Mouse (Mus musculus): ENCODE measurements around the gene Ubl3. TPM values are rescaled to one million over a fixed set of nuclear protein-coding genes. Genes with fewer than 3 reads are reported as not detected.

The Ubl3 gene
- polyA plus RNA-seq, 1 experiment from 2014 or later = 79.3 TPM

- no peak for ATAC-seq (ENCODE audit: insufficient number of reproducible peaks, insufficient read depth, low FRiP score, low TSS enrichment)
- H3K4me1 ChIP-seq = peaks cover 40% of the 10 kb centered on the region
- H3K9me3 ChIP-seq = no peaks in the 10 kb centered on the region
- WGBS = 66% methylated on average over 9 of the region's 9 CpGs
- H3K36me3 ChIP-seq = no peaks in the 10 kb centered on the region
- H3K9ac ChIP-seq = no peak overlapping the region
- H3K4me3 ChIP-seq = no peak overlapping the region
- no peak overlapping the region for H3K4me2 ChIP-seq (replicated peaks)
- 0 out of 2 replicates have a peak, but pooled peaks cover 2% of the 10 kb centered on the region for H3K27me3 ChIP-seq
- H3K27ac ChIP-seq = no peak overlapping the region
Measured at GRCm38 (mm10) chr5:148548568-148548967, 4.0 kb downstream of the Ubl3 start.

DNA sequence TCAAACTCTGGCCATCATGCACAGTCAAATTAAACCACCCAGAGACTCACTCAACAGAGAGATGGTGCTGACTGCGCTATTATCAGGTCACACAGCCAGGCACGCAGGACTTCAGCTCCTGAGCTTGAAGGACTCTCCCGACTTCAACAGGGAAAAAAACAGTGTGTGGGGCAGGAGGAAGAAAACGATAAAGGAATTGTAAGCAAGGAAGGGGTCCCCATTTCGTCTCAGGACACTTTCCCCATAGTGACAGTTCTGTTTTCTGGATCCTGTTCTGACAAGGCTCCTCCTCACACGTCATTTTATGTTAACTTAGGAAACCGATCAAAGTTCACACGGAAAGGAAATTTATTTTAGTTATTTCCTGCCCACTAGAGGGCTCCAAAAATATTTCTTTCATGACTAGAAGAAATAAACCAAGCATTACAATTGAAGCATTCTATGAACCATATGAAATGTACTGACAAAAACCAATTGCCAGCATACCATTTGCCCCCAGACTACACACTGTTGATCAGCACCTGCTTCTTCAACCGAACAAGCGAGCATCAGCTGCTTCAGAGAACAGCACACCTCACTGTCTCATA is 4.6 kb downstream of the Ubl3 start:
- Histone ChIP-seq H3K9me3 (no peaks in the 10 kb centered on the region), H3K9ac (no peak overlapping the region), H3K4me3 (no peak overlapping the region), H3K4me2 (replicated peaks) (no peak overlapping the region), H3K27ac (no peak overlapping the region), H3K36me3 (no peaks in the 10 kb centered on the region), H3K4me1 (peaks cover 37% of the 10 kb centered on the region), H3K27me3 (no peaks in the 10 kb centered on the region)
- ATAC-seq (ENCODE audit: insufficient number of reproducible peaks, insufficient read depth, low FRiP score, low TSS enrichment) = no peak
- WGBS = 35% methylated on average over 10 of the region's 10 CpGs

GRCm38 (mm10) chr5:148546970-148547369 is 5.6 kb downstream of the Ubl3 start:
- H3K36me3 ChIP-seq = no peaks in the 10 kb centered on the region
- 53% methylated on average over 2 of the region's 2 CpGs for WGBS
- H3K4me1 ChIP-seq = peaks cover 40% of the 10 kb centered on the region
- H3K27ac ChIP-seq = no peak overlapping the region
- no peaks in the 10 kb centered on the region for H3K9me3 ChIP-seq
- no peak overlapping the region for H3K4me2 ChIP-seq (replicated peaks)
- ATAC-seq (ENCODE audit: insufficient number of reproducible peaks, insufficient read depth, low FRiP score, low TSS enrichment) = no peak
- no peak overlapping the region for H3K4me3 ChIP-seq
- no peak overlapping the region for H3K9ac ChIP-seq
- no peaks in the 10 kb centered on the region for H3K27me3 ChIP-seq

- H3K4me3 ChIP-seq = no peak overlapping the region
- no peak for ATAC-seq (ENCODE audit: insufficient number of reproducible peaks, insufficient read depth, low FRiP score, low TSS enrichment)
- WGBS = 86% methylated on average over 2 of the region's 2 CpGs
Measured at GRCm38 (mm10) chr5:148544733-148545132, 7.9 kb downstream of the Ubl3 start.

GRCm38 (mm10) chr5:148542196-148542595 is 10.4 kb downstream of the Ubl3 start:
- Histone ChIP-seq H3K4me1 (peaks cover 11% of the 10 kb centered on the region), H3K4me2 (replicated peaks) (no peak overlapping the region), H3K27ac (no peak overlapping the region), H3K4me3 (no peak overlapping the region), H3K9me3 (no peaks in the 10 kb centered on the region), H3K36me3 (no peaks in the 10 kb centered on the region), H3K9ac (no peak overlapping the region), H3K27me3 (no peaks in the 10 kb centered on the region)
- 53% methylated on average over 2 of the region's 2 CpGs for WGBS
- no peak for ATAC-seq (ENCODE audit: insufficient number of reproducible peaks, insufficient read depth, low FRiP score, low TSS enrichment)

More at GRCm38 (mm10) chr5:148544733-148545132, 7.9 kb downstream of the Ubl3 start:
- Histone ChIP-seq H3K9ac (no peak overlapping the region), H3K27me3 (no peaks in the 10 kb centered on the region), H3K36me3 (no peaks in the 10 kb centered on the region), H3K27ac (no peak overlapping the region), H3K4me1 (peaks cover 29% of the 10 kb centered on the region), H3K4me2 (replicated peaks) (no peak overlapping the region), H3K9me3 (no peaks in the 10 kb centered on the region)

DNA sequence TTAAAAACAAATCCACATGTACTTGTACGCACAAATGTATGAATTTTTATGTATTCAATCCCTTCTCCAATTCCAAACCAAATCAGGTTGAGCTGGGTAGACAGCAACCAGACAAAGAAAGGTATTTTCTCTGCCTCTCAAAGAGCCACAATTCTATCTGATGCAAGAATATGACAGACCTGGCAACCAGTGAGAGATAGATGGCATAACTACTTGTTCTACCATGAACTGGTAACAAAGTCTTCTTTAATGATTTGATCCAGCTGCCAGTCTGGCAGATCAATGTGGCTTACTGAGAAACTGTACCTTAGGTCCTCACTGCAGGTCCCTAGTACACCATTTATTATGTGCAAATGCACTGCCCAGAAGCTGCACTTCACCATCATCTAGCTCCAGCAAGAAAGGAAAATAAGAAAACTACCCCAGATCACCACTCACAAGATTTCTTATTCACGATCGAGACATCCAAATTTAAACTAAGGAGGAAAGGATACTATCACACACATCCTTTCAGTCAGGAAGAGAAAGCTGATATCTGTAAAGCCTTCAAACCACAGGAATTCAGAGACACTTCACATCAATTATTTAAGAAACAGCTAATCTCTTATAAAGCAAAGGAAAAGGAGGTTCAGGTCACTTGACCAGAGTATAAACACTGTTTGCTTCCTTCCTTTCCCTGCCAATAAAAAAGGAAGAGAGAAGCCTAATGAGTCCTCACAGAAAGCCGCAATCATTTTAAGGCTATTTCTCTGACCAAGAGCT is 16.7 kb downstream of the Ubl3 start:
- ATAC-seq (ENCODE audit: insufficient number of reproducible peaks, insufficient read depth, low FRiP score, low TSS enrichment) = no peak
- 73% methylated on average over 4 of the region's 4 CpGs for WGBS

GRCm38 (mm10) chr5:148534644-148535043 is 17.9 kb downstream of the Ubl3 start:
- H3K36me3 ChIP-seq = no peaks in the 10 kb centered on the region
- H3K9me3 ChIP-seq = no peaks in the 10 kb centered on the region
- ATAC-seq (ENCODE audit: insufficient number of reproducible peaks, insufficient read depth, low FRiP score, low TSS enrichment) = no peak
- no peak overlapping the region for H3K9ac ChIP-seq
- H3K27me3 ChIP-seq = no peaks in the 10 kb centered on the region
- H3K4me1 ChIP-seq = peaks cover 17% of the 10 kb centered on the region
- WGBS = 85% methylated on average over 3 of the region's 3 CpGs
- H3K4me3 ChIP-seq = no peak overlapping the region
- no peak overlapping the region for H3K27ac ChIP-seq
- H3K4me2 ChIP-seq (replicated peaks) = no peak overlapping the region

More for the DNA sequence above, 16.7 kb downstream of the Ubl3 start:
- no peaks in the 10 kb centered on the region for H3K9me3 ChIP-seq
- H3K4me1 ChIP-seq = peaks cover 17% of the 10 kb centered on the region
- H3K4me3 ChIP-seq = no peak overlapping the region
- H3K9ac ChIP-seq = no peak overlapping the region
- no peak overlapping the region for H3K4me2 ChIP-seq (replicated peaks)
- H3K36me3 ChIP-seq = no peaks in the 10 kb centered on the region
- no peak overlapping the region for H3K27ac ChIP-seq
- H3K27me3 ChIP-seq = no peaks in the 10 kb centered on the region

DNA sequence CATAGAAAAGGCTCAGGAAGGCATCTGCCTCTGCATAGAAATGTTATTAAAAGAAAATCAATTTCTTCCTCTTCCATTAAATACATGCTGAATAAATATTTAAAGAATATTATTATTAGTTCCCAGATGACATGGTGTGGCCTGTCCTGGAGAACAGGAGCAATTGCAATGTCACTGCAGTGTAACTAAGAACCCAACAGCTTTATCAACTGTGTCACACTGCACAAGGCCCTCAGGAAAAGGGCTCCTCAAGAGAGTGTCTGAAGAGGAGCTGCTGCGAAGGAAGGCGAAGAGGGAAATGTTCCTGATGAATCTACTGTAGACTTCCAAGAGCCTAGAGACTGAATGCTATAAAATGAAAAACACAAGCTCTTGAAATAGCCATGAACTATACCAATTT is 18.7 kb downstream of the Ubl3 start:
- no peak for ATAC-seq (ENCODE audit: insufficient number of reproducible peaks, insufficient read depth, low FRiP score, low TSS enrichment)
- WGBS = 92% methylated on average over 2 of the region's 2 CpGs
- peaks cover 16% of the 10 kb centered on the region for H3K4me1 ChIP-seq
- H3K4me3 ChIP-seq = no peak overlapping the region
- H3K9me3 ChIP-seq = no peaks in the 10 kb centered on the region
- H3K4me2 ChIP-seq (replicated peaks) = no peak overlapping the region
- no peaks in the 10 kb centered on the region for H3K27me3 ChIP-seq
- no peaks in the 10 kb centered on the region for H3K36me3 ChIP-seq
- no peak overlapping the region for H3K9ac ChIP-seq
- H3K27ac ChIP-seq = no peak overlapping the region

- H3K4me2 ChIP-seq (replicated peaks) = no peak overlapping the region
- no peaks in the 10 kb centered on the region for H3K36me3 ChIP-seq
- no peak overlapping the region for H3K9ac ChIP-seq
- no peak overlapping the region for H3K27ac ChIP-seq
- no peak for ATAC-seq (ENCODE audit: insufficient number of reproducible peaks, insufficient read depth, low FRiP score, low TSS enrichment)
- H3K4me1 ChIP-seq = peaks cover 18% of the 10 kb centered on the region; the same call in 1 of the 2 replicates
- H3K4me3 ChIP-seq = no peak overlapping the region
- no peaks in the 10 kb centered on the region for H3K27me3 ChIP-seq
- 27% methylated on average over 5 of the region's 5 CpGs for WGBS
- H3K9me3 ChIP-seq = no peaks in the 10 kb centered on the region
Measured at GRCm38 (mm10) chr5:148532201-148532600, 20.4 kb downstream of the Ubl3 start.

DNA sequence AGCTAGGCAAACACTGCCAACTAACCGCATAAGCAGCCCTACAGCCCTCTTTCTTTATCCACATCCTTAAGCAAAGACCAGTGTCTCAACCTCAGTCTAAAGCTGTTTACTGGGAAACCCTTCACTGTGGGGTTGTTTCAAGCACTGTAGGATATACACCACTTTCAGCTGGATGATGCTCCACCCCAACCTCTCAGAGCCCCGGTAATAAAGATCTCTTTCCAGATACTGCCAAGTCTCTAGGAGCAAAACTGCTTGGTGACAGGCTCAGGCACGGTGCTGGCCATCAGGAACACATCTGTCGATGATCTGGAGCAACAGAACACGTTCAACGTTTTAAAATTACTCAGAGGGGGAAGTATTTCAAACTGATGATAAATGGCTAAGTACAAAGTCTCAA is 25.0 kb downstream of the Ubl3 start:
- ATAC-seq (ENCODE audit: insufficient number of reproducible peaks, insufficient read depth, low FRiP score, low TSS enrichment) = no peak
- Histone ChIP-seq H3K4me3 (no peak overlapping the region), H3K9me3 (no peaks in the 10 kb centered on the region), H3K9ac (no peak overlapping the region), H3K36me3 (no peaks in the 10 kb centered on the region), H3K4me2 (replicated peaks) (no peak overlapping the region), H3K27me3 (no peaks in the 10 kb centered on the region), H3K4me1 (peaks cover 7% of the 10 kb centered on the region; the same call in 1 of the 2 replicates), H3K27ac (no peak overlapping the region)
- 46% methylated on average over 6 of the region's 6 CpGs for WGBS

GRCm38 (mm10) chr5:148526631-148527030 is 26.0 kb downstream of the Ubl3 start:
- no peaks in the 10 kb centered on the region for H3K36me3 ChIP-seq
- 64% methylated on average over 8 of the region's 8 CpGs for WGBS
- H3K9ac ChIP-seq = no peak overlapping the region
- no peak for ATAC-seq (ENCODE audit: insufficient number of reproducible peaks, insufficient read depth, low FRiP score, low TSS enrichment)
- no peaks in the 10 kb centered on the region for H3K27me3 ChIP-seq
- no peaks in the 10 kb centered on the region for H3K9me3 ChIP-seq
- no peak overlapping the region for H3K4me3 ChIP-seq
- peaks cover 4% of the 10 kb centered on the region; the same call in 1 of the 2 replicates for H3K4me1 ChIP-seq
- no peak overlapping the region for H3K27ac ChIP-seq
- H3K4me2 ChIP-seq (replicated peaks) = no peak overlapping the region

All from embryonic facial prominence, embryonic 12.5 days (tissue).